Mouse (Mus musculus) hindbrain, embryonic 13.5 days (tissue): Measurements from ENCODE around the gene Fh1. TPM values are rescaled to one million over a fixed set of nuclear protein-coding genes. Genes with fewer than 3 reads are reported as not detected.
A peak's percentile ranks its signal among the peaks of the same experiment; 100 is the strongest.

ENCODE experiments used
- ATAC-seq: fragments of 200-750 bp; cut with Nextera tagmentation; 2 replicates; pipeline ENCODE4 v1.8.0; 2017; ENCODE audit warnings: moderate TSS enrichment; ENCODE audit not compliant: low FRiP score
- H3K27ac ChIP-seq: fragments of 300-500 bp; sonication (generic); 2 replicates; pipeline ENCODE4 v1.5.1; 2015; ENCODE audit warnings: inconsistent platforms, mild to moderate bottlenecking, moderate library complexity
- H3K27me3 ChIP-seq: fragments of 300-500 bp; sonication (generic); 2 replicates; pipeline ENCODE4 v1.6.1; 2015; ENCODE audit warnings: mild to moderate bottlenecking, inconsistent platforms
- H3K36me3 ChIP-seq: fragments of 300-500 bp; sonication (generic); 2 replicates; pipeline ENCODE4 v1.6.1; 2015; ENCODE audit warnings: mild to moderate bottlenecking, inconsistent platforms
- H3K4me1 ChIP-seq: fragments of 300-500 bp; sonication (generic); replicated peaks from 2 replicates; pipeline ENCODE4 v1.6.1; 2015; ENCODE audit warnings: inconsistent platforms
- H3K4me2 ChIP-seq: fragments of 300-500 bp; sonication (generic); 2 replicates; pipeline ENCODE4 v1.6.1; 2015; ENCODE audit warnings: inconsistent platforms, mild to moderate bottlenecking, moderate library complexity
- H3K4me3 ChIP-seq: fragments of 300-500 bp; sonication (generic); 2 replicates; pipeline ENCODE4 v1.5.1; 2015; ENCODE audit warnings: mild to moderate bottlenecking, inconsistent platforms
- H3K9ac ChIP-seq: fragments of 300-500 bp; sonication (generic); 2 replicates; pipeline ENCODE4 v1.6.1; 2015; ENCODE audit warnings: mild to moderate bottlenecking, inconsistent platforms
- H3K9me3 ChIP-seq: fragments of 300-500 bp; sonication (generic); 2 replicates; pipeline ENCODE4 v1.6.1; 2016; ENCODE audit warnings: inconsistent platforms
- WGBS: fragments of 180-500 bp; shearing (Covaris S2); methylation state at CpG from one replicate; pipeline ENCODE4 v1.1.7; 2015; 5-methylcytosine and 5-hydroxymethylcytosine counted together
- polyA plus RNA-seq: library from polyadenylated mRNA; unstranded; fragments of >200 nt; fragmentation: Nextera tagmentation; extraction: Ambion mirVana; gene quantifications from 2 replicates; pipeline ENCODE4 v1.2.1, GENCODE M21; 2015

Fh1 gene
- polyA plus RNA-seq, 1 experiment from 2014 or later = 83.4 TPM

DNA sequence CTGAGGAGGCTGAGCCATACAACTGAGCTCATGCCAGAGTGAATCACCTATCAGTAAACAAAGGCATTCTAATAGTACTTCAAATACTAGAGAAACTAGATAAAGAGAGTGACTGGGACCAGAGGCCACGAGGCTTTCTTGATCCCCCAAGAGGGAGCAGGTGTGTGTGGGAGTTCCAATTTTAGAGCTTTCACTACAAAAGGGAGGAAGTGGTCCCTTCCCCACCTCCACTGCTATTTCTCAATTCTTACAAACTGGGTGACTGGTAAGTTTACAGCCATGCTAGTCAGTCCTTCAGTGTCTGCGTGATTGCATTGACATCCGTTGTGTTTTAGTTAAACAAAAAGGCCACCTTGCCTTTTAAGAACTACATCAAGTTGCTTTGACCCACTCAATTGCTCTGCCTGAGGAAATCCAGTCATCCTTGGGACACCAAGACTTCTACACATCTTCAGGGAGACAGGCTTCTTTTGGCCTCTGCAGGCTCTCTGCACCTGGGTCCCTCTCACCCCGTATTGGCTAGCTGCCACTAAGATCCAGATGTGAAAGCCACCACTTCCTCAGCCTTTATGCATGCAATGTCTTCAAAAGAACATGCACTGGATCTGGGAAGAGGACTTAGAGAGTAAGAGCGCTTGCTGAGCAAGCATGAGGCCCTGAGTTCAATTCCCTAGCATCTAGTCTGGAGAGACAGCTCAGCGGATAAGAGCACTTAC, 15.2 kb upstream of the Fh1 start:
- Histone ChIP-seq H3K36me3 (no peaks in the 10 kb centered on the region), H3K4me1 (no peaks in the 10 kb centered on the region), H3K27ac (no peak overlapping the region), H3K27me3 (no peaks in the 10 kb centered on the region), H3K4me3 (no peak overlapping the region), H3K9ac (no peak overlapping the region), H3K9me3 (no peaks in the 10 kb centered on the region), H3K4me2 (no peak overlapping the region)
- WGBS = 85% methylated on average over 6 of the region's 6 CpGs
- ATAC-seq = no peak

DNA sequence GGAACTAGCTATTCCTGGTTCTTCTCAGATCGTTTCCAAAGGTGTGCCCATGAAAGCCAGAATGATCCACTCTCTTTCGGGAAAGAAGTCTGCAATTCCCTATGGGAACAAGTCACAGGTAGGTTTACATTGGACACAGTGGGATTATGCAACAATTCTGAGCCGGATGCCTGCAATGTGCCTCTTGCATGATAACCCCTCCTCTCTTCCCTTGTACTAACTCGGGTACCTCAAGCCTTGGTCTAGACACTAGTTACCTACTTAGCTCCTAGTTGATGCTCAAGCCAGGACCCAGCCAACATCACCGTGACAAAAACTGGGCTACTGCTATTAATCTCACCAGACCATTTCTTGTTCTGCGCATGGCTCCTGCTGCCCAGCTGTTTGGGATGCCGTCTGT, 13.6 kb upstream of the Fh1 start:
- WGBS = 86% methylated on average over 7 of the region's 7 CpGs
- Histone ChIP-seq H3K27ac (no peak overlapping the region), H3K27me3 (no peaks in the 10 kb centered on the region), H3K9ac (no peak overlapping the region), H3K36me3 (no peaks in the 10 kb centered on the region), H3K4me3 (no peak overlapping the region), H3K4me2 (no peak overlapping the region), H3K9me3 (no peaks in the 10 kb centered on the region), H3K4me1 (no peaks in the 10 kb centered on the region)
- no peak for ATAC-seq

DNA sequence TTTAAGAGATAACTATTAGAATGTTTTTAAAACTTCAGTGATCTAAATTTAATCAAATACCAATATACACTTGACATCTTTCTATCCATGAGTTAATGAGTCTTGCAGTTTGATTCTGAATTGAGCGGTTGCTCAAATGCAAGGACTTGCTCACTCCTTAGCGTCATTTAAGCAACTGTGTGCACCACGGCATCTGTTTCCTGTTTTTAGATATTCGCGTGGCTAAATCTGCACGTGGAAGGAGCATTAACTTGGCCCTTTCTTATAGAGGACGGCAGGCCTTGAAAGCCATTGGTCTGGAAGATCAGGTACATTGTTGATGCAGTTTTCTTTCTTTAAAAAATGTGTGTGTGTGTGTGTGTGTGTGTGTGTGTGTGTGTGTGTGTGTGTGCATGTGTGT, 12.2 kb upstream of the Fh1 start:
- H3K9ac ChIP-seq = no peak overlapping the region
- H3K9me3 ChIP-seq = no peaks in the 10 kb centered on the region
- WGBS = 84% methylated on average over 7 of the region's 7 CpGs
- ATAC-seq = no peak
- H3K27me3 ChIP-seq = no peaks in the 10 kb centered on the region
- no peak overlapping the region for H3K4me3 ChIP-seq
- H3K36me3 ChIP-seq = no peaks in the 10 kb centered on the region
- no peak overlapping the region for H3K27ac ChIP-seq
- H3K4me2 ChIP-seq = no peak overlapping the region
- H3K4me1 ChIP-seq = no peaks in the 10 kb centered on the region

DNA sequence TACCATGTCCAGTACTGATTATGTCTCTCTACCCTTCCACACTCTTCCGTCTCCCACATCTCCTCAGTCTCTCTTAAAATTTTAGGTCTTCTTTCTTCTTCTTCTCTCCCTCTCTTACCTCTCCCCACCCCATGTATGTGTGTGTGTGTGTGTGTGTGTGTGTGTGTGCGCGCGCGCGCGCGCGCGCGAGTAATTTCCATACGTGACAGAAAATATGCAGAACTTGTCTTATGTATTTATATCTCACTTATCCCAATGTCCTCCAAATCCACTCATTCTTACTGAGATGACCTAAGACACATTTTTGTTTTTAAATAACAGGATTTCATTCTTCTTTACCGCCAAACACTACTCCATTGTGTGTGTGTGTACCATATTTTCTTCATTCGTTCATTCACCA, 7.0 kb upstream of the Fh1 start:
- H3K36me3 ChIP-seq = no peaks in the 10 kb centered on the region
- ATAC-seq = no peak

DNA sequence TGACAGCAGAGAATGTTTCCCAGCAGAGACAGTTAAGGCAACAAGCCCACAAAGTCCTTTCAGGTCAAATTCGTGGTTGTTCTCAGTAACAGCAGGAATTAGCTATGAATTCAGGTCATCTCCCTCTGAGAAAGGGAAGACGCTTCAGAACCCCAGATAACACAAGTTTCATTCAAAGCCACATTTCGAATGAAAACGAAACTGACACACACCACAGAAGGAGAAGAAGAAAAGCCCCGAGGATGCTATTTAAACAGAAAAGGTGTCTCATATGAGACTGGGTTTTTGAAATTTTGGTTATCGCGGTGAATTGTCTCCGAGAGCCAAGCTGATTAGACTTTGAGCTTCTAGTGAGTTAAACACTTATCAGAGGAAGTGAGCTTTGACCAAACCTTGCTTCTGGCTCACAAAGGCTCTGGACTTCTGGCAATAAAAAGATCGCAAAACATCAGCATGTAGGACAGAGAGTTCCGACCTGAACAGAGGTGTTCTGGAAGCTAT, 6.3 kb upstream of the Fh1 start:
- no peak for ATAC-seq
- Histone ChIP-seq H3K4me1 (no peaks in the 10 kb centered on the region), H3K36me3 (no peaks in the 10 kb centered on the region), H3K27ac (no peak overlapping the region), H3K4me3 (no peak overlapping the region), H3K9me3 (no peaks in the 10 kb centered on the region), H3K27me3 (no peaks in the 10 kb centered on the region), H3K4me2 (no peak overlapping the region), H3K9ac (no peak overlapping the region)
- 87% methylated on average over 10 of the region's 10 CpGs for WGBS

More for the DNA sequence above, 7.0 kb upstream of the Fh1 start:
- H3K9me3 ChIP-seq = no peaks in the 10 kb centered on the region
- H3K4me2 ChIP-seq = no peak overlapping the region
- WGBS = 95% methylated on average over 14 of the region's 14 CpGs
- H3K9ac ChIP-seq = no peak overlapping the region
- H3K4me3 ChIP-seq = no peak overlapping the region
- no peak overlapping the region for H3K27ac ChIP-seq
- no peaks in the 10 kb centered on the region for H3K4me1 ChIP-seq
- no peaks in the 10 kb centered on the region for H3K27me3 ChIP-seq

DNA sequence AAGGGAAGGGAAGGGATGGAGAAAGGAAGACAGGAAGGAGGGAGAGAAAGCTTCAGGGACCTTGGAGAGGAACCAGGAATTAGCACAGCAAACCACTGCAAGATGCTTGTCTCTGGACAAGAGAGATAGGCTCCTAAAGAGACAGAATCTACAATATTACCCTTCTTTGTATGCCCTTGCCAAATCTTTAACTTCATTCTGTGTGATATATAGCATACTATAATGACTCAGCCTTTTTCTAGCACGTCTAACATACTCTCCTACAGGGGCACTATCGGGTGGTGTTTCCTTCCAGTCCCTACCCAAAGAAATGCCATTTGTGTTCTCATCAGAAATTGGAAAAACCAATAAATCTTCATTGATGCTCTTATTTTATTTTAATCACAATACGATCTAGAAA, 5.6 kb upstream of the Fh1 start:
- Histone ChIP-seq H3K27ac (no peak overlapping the region), H3K9me3 (no peaks in the 10 kb centered on the region), H3K4me2 (no peak overlapping the region), H3K36me3 (no peaks in the 10 kb centered on the region), H3K4me3 (no peak overlapping the region), H3K27me3 (no peaks in the 10 kb centered on the region), H3K4me1 (no peaks in the 10 kb centered on the region), H3K9ac (no peak overlapping the region)
- 88% methylated on average over 3 of the region's 3 CpGs for WGBS
- no peak for ATAC-seq

DNA sequence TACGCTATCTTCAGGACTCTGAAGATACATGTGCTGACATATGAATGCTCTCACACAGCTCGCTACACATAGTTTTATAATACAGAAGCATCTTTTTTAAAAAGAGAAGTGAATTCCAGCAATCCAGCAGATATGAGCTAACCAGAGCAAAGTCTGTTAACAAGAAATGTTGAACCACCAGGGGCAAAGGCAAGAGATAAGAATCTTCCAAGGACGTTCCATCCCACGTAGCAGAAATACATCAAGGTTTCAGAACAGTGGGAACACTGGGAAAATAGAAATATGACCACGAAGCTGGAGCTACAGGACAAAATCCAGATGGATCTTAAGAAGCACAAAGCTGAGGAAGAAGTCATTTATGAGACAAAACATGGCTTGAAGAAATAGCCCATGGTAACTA, 4.9 kb upstream of the Fh1 start:
- Histone ChIP-seq H3K27me3 (no peaks in the 10 kb centered on the region), H3K4me2 (no peak overlapping the region), H3K27ac (no peak overlapping the region), H3K9ac (no peak overlapping the region), H3K9me3 (no peaks in the 10 kb centered on the region), H3K36me3 (no peaks in the 10 kb centered on the region), H3K4me1 (no peaks in the 10 kb centered on the region), H3K4me3 (no peak overlapping the region)
- 93% methylated on average over 5 of the region's 5 CpGs for WGBS
- ATAC-seq = no peak

DNA sequence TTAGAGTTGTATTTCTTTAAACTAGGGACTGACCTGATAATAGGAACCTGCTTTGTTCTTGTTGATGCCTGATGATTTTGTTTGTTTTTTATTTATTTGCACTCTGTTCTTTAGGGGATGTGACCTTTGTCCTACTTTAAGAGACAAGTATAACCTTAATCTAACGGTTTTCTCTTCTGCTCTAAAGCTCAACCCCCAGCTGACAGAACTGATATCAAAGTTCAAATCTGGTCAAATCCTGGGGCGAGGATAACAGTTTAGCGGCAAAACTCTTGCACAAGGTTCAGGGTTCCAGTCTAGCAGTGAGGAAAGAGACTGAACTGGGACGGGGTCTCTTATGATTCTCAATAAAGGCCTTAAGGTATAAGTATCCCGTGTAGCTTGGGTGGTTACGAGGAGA, 3.8 kb upstream of the Fh1 start:
- no peaks in the 10 kb centered on the region for H3K9me3 ChIP-seq
- no peaks in the 10 kb centered on the region for H3K27me3 ChIP-seq
- H3K27ac ChIP-seq = no peak overlapping the region
- H3K4me1 ChIP-seq = peaks cover 7% of the 10 kb centered on the region
- ATAC-seq = no peak
- H3K4me2 ChIP-seq = no peak overlapping the region
- no peaks in the 10 kb centered on the region for H3K36me3 ChIP-seq
- H3K9ac ChIP-seq = no peak overlapping the region
- WGBS = 91% methylated on average over 6 of the region's 6 CpGs
- H3K4me3 ChIP-seq = no peak overlapping the region

DNA sequence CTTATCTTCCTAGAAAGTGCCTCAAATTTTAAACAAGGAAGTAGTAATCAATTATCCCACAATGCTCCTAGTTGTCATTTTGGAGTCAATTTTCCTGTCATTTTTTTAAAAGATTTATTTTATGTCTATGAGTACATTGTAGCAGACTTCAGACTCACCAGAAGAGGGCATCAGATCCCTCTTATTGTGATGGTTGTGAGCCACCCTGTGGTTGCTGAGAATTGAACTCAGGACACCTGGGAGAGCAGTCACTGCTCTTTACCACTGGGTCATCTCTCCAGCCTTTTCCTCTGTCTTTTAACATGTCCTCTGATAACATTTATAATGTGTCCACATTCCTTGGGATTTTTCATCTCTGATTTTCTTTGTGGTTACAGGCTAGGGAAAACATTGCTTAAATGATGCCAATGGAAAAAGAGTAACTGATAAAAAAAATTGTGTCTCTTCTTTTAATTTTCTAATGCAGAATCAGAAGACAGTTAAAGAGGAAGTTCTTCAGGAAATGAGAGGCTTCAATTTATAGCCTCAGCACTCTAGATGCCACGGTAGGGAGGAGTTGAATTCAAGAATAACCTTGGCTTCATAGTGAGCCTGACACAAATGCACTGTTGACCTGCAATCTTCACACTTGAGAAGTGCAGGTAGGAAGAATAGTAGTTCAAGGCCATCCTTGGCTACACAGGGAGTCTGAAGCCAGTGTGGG, 706 bp upstream of the Fh1 start:
- Histone ChIP-seq H3K4me1 (peaks cover 18% of the 10 kb centered on the region), H3K27ac (peak overlapping the region; percentile 50; the same call in 1 of the 2 replicates), H3K27me3 (no peaks in the 10 kb centered on the region), H3K4me3 (peak overlapping the region; percentile 91), H3K9me3 (no peaks in the 10 kb centered on the region), H3K4me2 (peak overlapping the region; percentile 53), H3K9ac (0 out of 2 replicates have a peak overlapping the region, but pooled peaks have one; percentile 35), H3K36me3 (no peaks in the 10 kb centered on the region)
- WGBS = 88% methylated on average over 1 of the region's 1 CpGs
- peak; percentile 68 for ATAC-seq

DNA sequence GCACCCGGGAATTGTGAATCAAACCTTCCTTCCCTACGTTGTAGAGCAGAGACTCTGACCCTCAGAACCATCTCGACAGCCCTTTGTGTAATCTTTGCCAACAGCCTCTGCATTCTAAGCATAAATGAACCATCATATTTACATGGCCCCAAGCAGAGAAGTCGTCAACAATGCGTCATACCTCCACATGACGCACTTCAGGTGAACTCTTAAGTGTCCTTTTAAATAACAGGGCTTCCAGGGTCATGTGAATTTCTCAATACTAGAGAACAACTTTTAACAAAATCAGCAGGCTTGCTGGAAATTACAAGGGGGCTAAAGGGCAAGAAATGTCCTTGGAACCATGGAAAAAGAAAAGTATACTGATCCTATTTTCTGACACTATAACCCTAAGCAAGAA, 1.8 kb downstream of the Fh1 start:
- H3K36me3 ChIP-seq = peaks cover 6% of the 10 kb centered on the region
- WGBS = 87% methylated on average over 6 of the region's 6 CpGs
- no peak overlapping the region for H3K27ac ChIP-seq
- no peak overlapping the region for H3K4me2 ChIP-seq
- peaks cover 18% of the 10 kb centered on the region for H3K4me1 ChIP-seq
- no peak overlapping the region for H3K4me3 ChIP-seq
- no peaks in the 10 kb centered on the region for H3K27me3 ChIP-seq
- H3K9ac ChIP-seq = no peak overlapping the region
- H3K9me3 ChIP-seq = no peaks in the 10 kb centered on the region
- ATAC-seq = no peak

DNA sequence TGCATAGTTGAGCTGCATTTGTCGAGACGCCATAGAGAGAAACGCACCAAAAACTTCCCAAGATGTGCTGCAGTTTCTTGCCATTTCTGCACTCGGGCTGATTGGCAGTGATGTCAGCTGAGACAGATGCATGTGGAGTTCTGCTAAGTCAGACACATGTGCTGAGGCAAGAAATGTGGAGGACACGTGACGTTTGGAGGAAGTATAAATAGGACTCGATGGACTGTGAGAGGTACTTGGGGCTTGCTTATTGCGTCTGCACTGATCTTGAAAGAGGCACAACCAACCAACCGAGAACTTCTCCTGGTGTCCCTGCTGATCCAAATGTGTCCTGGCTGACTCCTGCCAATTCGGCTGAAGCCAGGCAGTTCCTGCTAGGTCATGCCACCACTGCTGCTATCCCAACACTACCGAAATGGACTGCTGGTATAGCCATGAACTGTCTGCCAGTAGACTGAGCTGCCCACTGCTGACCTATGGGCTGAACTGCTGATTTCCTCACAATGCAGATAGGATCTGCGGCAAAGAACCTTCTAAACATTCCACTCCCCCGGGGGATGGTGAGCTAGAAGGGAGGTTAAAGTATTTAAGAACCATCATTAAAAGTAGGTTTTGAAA, 5.5 kb downstream of the Fh1 start, which contains the start of gene Kmo:
Gene Kmo, plus strand, starts transcription at position 568 of the 618 bp plus-strand sequence.
- Histone ChIP-seq H3K27ac (no peak within 1 kb of the TSS), H3K4me2 (no peak within 1 kb of the TSS), H3K27me3 (no peaks in the 10 kb centered on the region), H3K4me1 (peaks cover 18% of the 10 kb centered on the region), H3K4me3 (no peak within 1 kb of the TSS), H3K9ac (no peak within 1 kb of the TSS), H3K36me3 (peaks cover 34% of the 10 kb centered on the region), H3K9me3 (no peaks in the 10 kb centered on the region)
- ATAC-seq = no peak
- WGBS = 96% methylated on average over 13 of the region's 13 CpGs

DNA sequence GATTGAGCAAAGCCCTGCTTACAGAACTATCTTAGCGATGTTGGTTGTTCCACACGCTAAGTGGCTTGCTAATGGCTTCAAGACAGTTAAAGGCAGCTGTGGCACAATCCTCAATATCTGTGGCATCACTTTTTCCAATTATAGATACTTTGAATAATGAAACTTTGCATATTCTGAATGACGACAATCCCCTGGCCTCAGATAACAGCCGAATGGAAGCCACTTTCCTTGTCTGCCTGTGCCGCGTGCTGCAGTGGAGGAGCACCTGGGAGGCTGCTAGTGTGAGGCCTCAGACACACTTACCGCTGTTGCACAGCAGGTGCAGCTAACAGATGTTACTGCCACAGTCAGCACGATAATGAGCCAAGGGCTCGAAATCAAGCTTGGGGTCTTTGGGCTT, 10.4 kb downstream of the Fh1 start:
- WGBS = 92% methylated on average over 9 of the region's 9 CpGs
- H3K36me3 ChIP-seq = peaks cover 72% of the 10 kb centered on the region

More for the DNA sequence above, 10.4 kb downstream of the Fh1 start:
- no peaks in the 10 kb centered on the region for H3K9me3 ChIP-seq
- H3K4me2 ChIP-seq = no peak overlapping the region
- no peaks in the 10 kb centered on the region for H3K27me3 ChIP-seq
- H3K4me3 ChIP-seq = no peak overlapping the region
- no peak overlapping the region for H3K9ac ChIP-seq
- H3K27ac ChIP-seq = no peak overlapping the region
- ATAC-seq = no peak
- no peaks in the 10 kb centered on the region for H3K4me1 ChIP-seq
